Mouse (Mus musculus) lung, postnatal 4 days (tissue): Measurements from ENCODE around the gene Sos1.
"Not testable (repeated sequence)": the region's sequence is repeated elsewhere in the genome, so short reads cannot be mapped to it uniquely, and the experiment has no call there.

Source experiments
- DNase-seq, 2 experiments: peaks; one replicate each; pipeline ENCODE4 v3.0.0; 2021

Sos1 gene

DNA sequence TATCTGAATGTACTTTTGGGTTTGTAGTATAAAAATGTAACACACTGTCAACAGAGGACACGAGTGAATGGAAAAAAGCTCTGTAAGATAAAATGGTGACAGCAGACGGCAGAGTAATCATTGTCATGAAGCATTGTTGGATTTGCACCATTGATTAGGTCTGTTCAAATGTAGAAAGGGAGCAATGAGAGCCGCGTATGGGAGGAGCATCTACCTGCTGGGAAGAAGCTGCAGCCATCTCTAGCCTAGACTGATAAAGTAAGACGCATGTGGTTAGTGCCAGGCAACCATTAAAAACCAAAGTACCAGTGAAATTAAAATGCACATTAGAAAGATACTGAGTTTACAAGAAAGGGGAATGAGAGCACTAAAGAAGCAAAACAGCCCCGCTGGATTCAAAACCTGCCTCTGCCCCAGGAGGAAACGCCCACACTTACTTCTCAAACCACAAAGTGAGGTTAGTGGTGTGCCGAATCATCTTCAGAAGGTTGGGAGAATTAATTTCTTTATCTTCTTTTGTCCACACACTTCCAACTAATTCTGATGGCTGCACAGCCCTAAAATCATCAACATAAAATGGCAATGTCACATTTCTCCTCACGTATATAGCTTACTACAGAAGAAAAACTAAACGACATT, 61.6 kb downstream of the Sos1 start:
- no peak for DNase-seq

- no peak for DNase-seq
These were observed 69.1 kb downstream of the Sos1 start for GRCm38 (mm10) chr17:80411182-80411581.

DNA sequence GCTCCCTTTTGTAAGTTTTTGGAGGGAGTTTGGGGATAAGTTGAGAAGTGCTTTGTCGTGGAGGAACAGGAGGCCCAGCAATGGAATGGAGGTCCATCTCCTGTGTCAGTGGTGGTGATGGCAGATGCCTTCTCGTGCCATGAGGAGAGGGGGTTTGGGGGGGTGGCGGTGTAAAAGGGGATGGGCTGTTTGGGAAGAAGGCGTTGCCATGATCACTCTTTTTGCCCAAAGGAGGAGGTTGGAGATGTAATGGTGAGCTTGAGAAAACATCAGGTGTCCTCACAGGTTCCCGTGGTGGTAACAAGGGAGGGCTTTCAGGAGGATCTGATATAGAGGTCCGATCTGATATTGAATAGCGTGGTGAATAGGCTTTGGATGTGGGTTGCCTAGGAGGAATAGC, 82.0 kb downstream of the Sos1 start:
- DNase-seq: no peak

DNA sequence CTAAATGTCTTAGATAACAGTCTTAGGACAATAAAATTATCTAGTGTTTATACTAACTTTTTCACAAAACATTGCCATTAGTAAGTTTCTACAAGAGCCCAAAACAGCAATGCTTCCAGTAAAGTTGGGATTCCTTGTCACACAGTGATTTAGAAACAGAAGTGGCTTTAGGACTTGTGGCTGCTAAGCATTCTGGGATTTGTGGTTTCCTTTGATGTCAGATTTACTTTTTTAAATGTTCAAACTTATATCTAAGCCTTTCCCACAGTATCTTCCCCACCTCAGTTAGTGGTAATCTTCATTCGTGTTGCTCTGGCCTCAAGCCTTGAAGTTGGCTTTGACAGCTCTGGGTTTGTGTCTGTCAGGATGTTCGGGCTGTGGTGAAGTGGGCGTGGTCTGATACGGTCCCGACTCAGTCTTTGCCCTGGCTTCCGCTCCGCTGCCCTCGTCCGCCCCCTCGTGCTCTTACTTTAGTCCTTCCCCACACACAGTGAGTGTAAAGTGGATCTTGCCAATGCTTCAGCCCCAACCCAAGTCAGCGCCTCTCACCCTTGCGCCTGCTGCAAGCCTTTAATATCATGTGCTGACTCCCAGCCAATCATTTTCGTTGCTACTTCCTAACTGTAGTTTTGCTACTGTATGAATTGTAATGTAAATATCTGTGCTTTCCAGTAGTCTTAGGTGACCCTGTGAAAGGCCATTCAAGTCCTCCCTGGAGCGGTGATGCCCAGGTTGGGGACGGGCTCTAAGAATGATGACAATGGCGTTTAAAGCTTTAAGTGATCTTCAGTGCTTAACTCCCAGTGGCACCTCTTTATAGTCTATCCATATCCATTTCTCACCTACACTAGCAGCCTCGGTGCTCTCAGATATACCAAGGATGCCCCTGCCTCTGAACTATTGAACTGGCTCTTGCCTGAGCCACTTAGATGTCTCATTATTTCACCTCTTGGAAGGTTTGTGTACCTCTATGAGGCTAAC, 88.5 kb downstream of the Sos1 start:
- DNase-seq: peak; percentile 69 to 76

DNA sequence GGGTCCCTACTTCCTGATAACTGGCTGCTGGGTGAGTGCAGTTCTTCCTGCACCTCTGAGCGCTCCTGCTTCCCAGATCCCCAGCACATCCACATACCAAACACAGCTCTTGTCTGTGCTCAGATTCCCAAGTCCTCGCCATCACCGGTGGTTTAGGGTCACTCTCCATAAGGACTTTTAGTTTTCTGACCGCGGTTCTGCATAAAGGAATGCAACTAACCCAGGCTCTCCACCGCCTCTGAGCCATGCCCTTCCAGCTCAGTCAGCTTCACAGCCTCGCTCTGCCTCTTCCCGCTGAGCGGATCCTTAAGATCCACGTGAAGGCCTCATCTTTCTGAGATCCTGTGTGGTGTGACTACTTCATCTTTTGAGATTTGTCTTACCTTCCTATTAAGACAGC, 90.2 kb downstream of the Sos1 start:
- DNase-seq: no peak

GRCm38 (mm10) chr17:80385671-80386070, 94.6 kb downstream of the Sos1 start:
- no peak for DNase-seq

- not testable (repeated sequence) for DNase-seq
These were observed 101.9 kb downstream of the Sos1 start for GRCm38 (mm10) chr17:80378386-80378785.

DNA sequence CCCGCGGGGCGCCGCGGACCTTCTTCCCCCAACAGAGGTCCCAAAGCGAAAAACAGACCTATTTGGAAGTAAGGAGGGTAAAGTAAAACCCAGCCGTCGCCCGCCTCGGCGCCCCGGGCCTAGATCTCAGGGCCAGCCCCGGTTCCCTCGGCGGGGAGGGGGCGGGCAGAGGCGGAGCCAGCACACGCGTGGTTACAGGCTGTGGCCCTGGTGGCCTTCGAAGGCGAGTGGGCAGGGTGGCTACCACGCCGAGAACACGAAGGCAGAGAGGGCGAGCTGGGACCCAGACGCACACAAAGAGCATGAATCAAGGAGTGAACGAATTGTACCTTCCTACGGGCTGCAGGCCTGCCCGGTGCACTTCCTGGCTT, 106.5 kb downstream of the Sos1 start:
- no peak for DNase-seq

- peak; percentile 89 to 97 for DNase-seq
These were observed 107.1 kb downstream of the Sos1 start, which contains the start of gene Gm10190 for GRCm38 (mm10) chr17:80372989-80373725. Gene Gm10190, minus strand, starts transcription at chr17:80373541.

DNA sequence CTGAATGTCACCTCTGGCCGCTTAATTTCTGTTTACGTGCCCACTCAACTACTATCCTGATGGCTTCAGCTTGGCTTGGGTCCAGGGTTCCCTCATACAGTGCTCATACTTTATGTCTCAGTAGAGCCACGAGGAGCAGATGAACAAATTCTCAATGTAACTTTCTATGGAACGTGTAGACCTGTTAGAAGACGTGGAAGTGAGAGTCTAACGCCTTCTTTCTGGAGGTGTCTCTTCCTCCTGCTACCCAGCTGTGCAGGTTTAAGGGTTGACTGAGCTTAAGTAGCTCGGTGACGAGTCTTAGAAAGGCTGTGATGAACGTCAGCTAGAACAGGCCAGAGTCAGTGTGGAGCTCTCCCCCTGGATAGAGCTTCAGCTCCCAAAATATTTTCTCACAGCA, 111.6 kb downstream of the Sos1 start:
- no peak for DNase-seq

DNA sequence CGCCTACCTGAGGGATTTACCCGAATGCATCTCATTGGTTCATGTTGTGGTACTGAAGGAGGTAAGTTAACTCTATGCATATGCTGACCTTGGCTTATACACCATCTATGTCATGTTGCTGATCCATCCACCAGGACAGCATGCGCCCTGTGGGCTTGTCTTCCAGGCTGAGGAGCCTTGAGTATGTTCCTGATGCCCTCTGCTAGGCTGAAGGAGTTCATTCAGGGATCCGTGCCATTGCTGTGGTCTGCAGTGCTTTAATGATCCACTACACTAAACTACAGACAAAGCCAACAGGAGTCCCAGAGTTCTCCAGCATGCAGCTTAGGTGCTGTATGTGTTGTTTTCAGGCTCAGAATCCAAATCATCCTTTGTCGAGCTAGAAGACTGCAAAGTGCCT, 113.0 kb downstream of the Sos1 start:
- peak; percentile 22 to 27 for DNase-seq

DNA sequence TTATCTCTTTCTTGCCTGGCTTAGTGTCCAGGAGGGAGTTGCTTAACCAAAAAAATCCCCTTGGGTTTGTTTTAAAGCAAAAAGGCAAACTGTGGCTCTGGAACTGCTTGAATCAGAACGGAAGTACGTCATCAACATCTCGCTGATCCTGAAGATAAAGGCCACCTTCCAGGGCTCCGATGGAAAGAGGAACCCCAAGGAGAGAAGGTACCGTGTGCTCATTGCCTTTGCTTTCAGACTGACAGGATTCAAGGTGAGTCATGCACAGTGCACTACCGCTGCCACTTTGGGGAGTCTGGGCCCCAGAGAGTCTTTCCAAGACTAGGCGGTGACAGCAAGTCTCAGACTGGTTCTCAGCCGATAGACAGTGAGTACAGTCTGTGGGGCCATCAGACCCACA, 120.0 kb downstream of the Sos1 start:
- no peak for DNase-seq

DNA sequence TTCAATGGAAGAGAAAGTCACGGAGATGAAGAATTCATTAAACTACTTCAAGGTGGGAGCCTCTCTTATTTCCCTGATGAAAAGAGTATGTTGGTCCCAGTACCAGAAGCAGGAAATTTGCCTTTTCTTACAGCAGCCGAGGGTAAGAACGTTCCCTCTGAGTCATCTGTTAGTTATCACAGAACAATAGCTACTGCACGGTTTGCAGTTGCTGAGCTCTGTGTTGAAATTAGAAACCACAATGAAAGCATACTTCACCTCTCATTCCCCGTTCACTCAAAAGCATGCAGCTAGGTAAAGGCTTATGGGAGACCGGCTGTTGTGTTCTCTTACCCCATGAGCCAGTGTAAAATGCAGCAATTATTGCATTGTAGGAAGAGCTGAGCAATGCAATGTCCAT, 133.0 kb downstream of the Sos1 start:
- no peak for DNase-seq

- no peak for DNase-seq
These were observed 133.6 kb downstream of the Sos1 start for GRCm38 (mm10) chr17:80346591-80347125.

DNA sequence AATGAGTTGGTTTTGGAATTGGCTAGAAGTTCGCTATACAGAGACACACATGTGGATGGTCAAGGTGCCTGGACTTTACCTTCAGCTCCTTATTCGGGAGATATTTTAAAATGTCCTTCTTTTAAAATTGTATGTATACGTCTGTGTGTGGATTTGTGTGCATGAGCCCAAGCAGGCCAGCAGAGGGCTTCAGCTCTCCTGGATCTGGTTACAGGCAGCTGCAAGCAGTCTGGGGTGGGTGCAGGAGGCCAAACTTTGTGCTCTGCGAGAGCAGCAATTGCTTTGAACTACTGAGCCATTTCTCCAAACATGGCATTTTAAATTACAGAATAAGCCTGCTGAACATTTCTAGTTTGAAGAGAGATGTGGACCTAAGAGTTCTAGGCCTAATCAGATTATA, 135.0 kb downstream of the Sos1 start:
- DNase-seq: peak in 1 of 2 experiments; percentile 37
